Comparison of ENCODE assay signal across 8 mouse cellular contexts in the genomic region with DNA sequence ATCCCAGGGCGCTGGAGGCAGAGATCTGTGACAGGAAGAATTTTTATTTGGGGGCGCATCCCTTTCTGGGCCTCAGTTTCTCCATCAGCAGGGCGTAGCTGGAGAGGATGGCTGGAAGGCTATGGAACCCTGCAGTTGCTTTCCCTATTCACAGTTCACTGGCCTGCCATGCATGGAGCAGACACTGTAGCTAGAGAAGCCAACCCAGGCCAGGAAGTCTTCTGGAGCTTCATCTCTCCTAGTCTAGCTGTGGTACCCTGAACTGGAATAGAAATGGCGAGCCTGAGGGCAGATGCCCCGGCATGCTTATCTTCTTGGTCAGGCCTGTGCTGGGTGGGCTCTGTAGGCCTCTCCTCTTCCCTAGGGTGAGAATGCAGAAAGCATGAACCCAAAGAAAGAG. TPM values are rescaled to one million over a fixed set of nuclear protein-coding genes. Genes with fewer than 3 reads are reported as not detected.
DNase-seq lines count a peak whose midpoint lies in the region; ATAC-seq and TF ChIP-seq lines count a peak whose summit lies in the region.

No protein-coding gene starts in this region.

- no peaks in the 10 kb centered on the region for H3K27me3 ChIP-seq in kidney, postnatal 0 days (ENCODE audit: insufficient read depth, low read length)
- peaks cover 17% of the 10 kb centered on the region for H3K27me3 ChIP-seq in forebrain, embryonic 10.5 days (ENCODE audit: poor library complexity, severe bottlenecking)
- H3K27me3 ChIP-seq in intestine, postnatal 0 days (replicated peaks; ENCODE audit: control insufficient read depth, insufficient read depth, low read length): no peaks in the 10 kb centered on the region
- no peaks in the 10 kb centered on the region for H3K27me3 ChIP-seq in neural tube, embryonic 12.5 days (replicated peaks)

- no peak for ATAC-seq in kidney, postnatal 0 days (replicated peaks; ENCODE audit: low FRiP score, low read depth)
- ATAC-seq in intestine, postnatal 0 days: no peak
- ATAC-seq in neural tube, embryonic 12.5 days (ENCODE audit: low FRiP score, low read depth): no peak
- no peak for ATAC-seq in erythroid progenitor cell, adult 5-6 weeks (replicated peaks; ENCODE audit: low FRiP score, poor library complexity, severe bottlenecking)

- 77% methylated on average over 5 of the region's 5 CpGs for WGBS in kidney, postnatal 0 days
- WGBS in forebrain, embryonic 10.5 days: 74% methylated on average over 5 of the region's 5 CpGs
- WGBS in intestine, postnatal 0 days: 70% methylated on average over 5 of the region's 5 CpGs
- WGBS in neural tube, embryonic 12.5 days: 77% methylated on average over 5 of the region's 5 CpGs

- peak overlapping the region; percentile 57 for H3K9ac ChIP-seq in kidney, postnatal 0 days (ENCODE audit: low read depth, low read length)
- peak overlapping the region; percentile 66 for H3K9ac ChIP-seq in intestine, postnatal 0 days (ENCODE audit: low read depth, low read length)
- H3K9ac ChIP-seq in neural tube, embryonic 12.5 days: no peak overlapping the region

- peak overlapping the region; percentile 42; the same call in 1 of the 2 replicates for H3K27ac ChIP-seq in kidney, postnatal 0 days
- no peak overlapping the region; the same call in 1 of the 2 replicates for H3K27ac ChIP-seq in forebrain, embryonic 10.5 days
- H3K27ac ChIP-seq in intestine, postnatal 0 days (ENCODE audit: low read depth, low read length): peak overlapping the region; percentile 89
- no peak overlapping the region for H3K27ac ChIP-seq in neural tube, embryonic 12.5 days

- H3K9me3 ChIP-seq in kidney, postnatal 0 days (replicated peaks; ENCODE audit: low read length): no peaks in the 10 kb centered on the region
- no peaks in the 10 kb centered on the region for H3K9me3 ChIP-seq in forebrain, embryonic 10.5 days
- no peaks in the 10 kb centered on the region for H3K9me3 ChIP-seq in intestine, postnatal 0 days (ENCODE audit: control insufficient read depth)
- H3K9me3 ChIP-seq in neural tube, embryonic 12.5 days: no peaks in the 10 kb centered on the region

- DNase-seq in kidney, postnatal 0 days (ENCODE audit: low spot score): no peak
- DNase-seq in kidney, postnatal 10 days: no peak
- DNase-seq in forebrain, embryonic 10.5 days (ENCODE audit: extremely low spot score, low spot score): no peak
- no peak for DNase-seq in right cerebral cortex, postnatal 36 days (ENCODE audit: low spot score in 2 of 2)
- DNase-seq in left cerebral cortex, postnatal 25 days (ENCODE audit: low spot score in 2 of 2): no peak

- 0 out of 2 replicates have a peak, but pooled peaks cover 4% of the 10 kb centered on the region for H3K4me1 ChIP-seq in kidney, postnatal 0 days (replicated peaks; ENCODE audit: insufficient read depth, low read length)
- peaks cover 28% of the 10 kb centered on the region for H3K4me1 ChIP-seq in forebrain, embryonic 10.5 days
- peaks cover 12% of the 10 kb centered on the region; the same call in 1 of the 2 replicates for H3K4me1 ChIP-seq in intestine, postnatal 0 days (replicated peaks; ENCODE audit: control insufficient read depth, insufficient read depth, low read length)
- peaks cover 18% of the 10 kb centered on the region; the same call in 1 of the 2 replicates for H3K4me1 ChIP-seq in neural tube, embryonic 12.5 days

- H3K36me3 ChIP-seq in kidney, postnatal 0 days (ENCODE audit: insufficient read depth, low read length): no peaks in the 10 kb centered on the region
- H3K36me3 ChIP-seq in forebrain, embryonic 10.5 days (replicated peaks): no peaks in the 10 kb centered on the region
- H3K36me3 ChIP-seq in intestine, postnatal 0 days (ENCODE audit: control insufficient read depth, insufficient read depth): peaks cover 14% of the 10 kb centered on the region
- H3K36me3 ChIP-seq in neural tube, embryonic 12.5 days: no peaks in the 10 kb centered on the region; the same call in 1 of the 2 replicates

- H3K4me3 ChIP-seq in kidney, postnatal 0 days (replicated peaks; ENCODE audit: low read depth, low read length): peak overlapping the region; percentile 48
- H3K4me3 ChIP-seq in forebrain, embryonic 10.5 days: peak overlapping the region; percentile 64
- H3K4me3 ChIP-seq in intestine, postnatal 0 days (ENCODE audit: low read depth, low read length): peak overlapping the region; percentile 61
- peak overlapping the region; percentile 52; the same call in 1 of the 2 replicates for H3K4me3 ChIP-seq in neural tube, embryonic 12.5 days

- H3K4me2 ChIP-seq in kidney, postnatal 0 days (ENCODE audit: low read length): peak overlapping the region; percentile 90
- H3K4me2 ChIP-seq in intestine, postnatal 0 days (replicated peaks; ENCODE audit: low read depth): peak overlapping the region; percentile 79
- peak overlapping the region; percentile 84 for H3K4me2 ChIP-seq in neural tube, embryonic 12.5 days (replicated peaks)

- TF ChIP-seq CTCF in kidney, postnatal 0 days (IDR thresholded peaks at IDR 0.05; ENCODE audit: low read depth): no peak
- no peak for TF ChIP-seq CTCF in intestine, postnatal 0 days (IDR thresholded peaks at IDR 0.05; ENCODE audit: low read depth)

- intact Hi-C loops in left cerebral cortex, postnatal 25 days (cut with DNase I): no loop called here

RNA-seq across cellular contexts. Expression of gene Gpx3, which starts 1.1 kb away (rescaled TPM):
- 1,362 and 1,474 TPM in 2 replicates for polyA plus RNA-seq in kidney, postnatal 0 days (2015; fragmentation: Nextera tagmentation; extraction: Ambion mirVana)
- polyA plus RNA-seq in forebrain, embryonic 10.5 days (2016; fragmentation: Nextera tagmentation; extraction: Ambion mirVana): 59.5 and 61.2 TPM in 2 replicates
- 6,664 and 6,785 TPM in 2 replicates for polyA plus RNA-seq in intestine, postnatal 0 days (2015; fragmentation: Nextera tagmentation; extraction: Ambion mirVana)
- 76.7 and 80.3 TPM in 2 replicates for polyA plus RNA-seq in neural tube, embryonic 12.5 days (2016; fragmentation: Nextera tagmentation; extraction: Ambion mirVana)
- total RNA-seq in left cerebral cortex, postnatal 25 days (2021): 1 to 10 TPM; 8.6 to 9.7 TPM
- total RNA-seq in erythroid progenitor cell, adult 5-6 weeks (2015; ENCODE audit: low replicate concordance): 15.5 and 29.3 TPM in 2 replicates
- 0.30 and 2.4 TPM in 2 replicates for total RNA-seq in erythroid progenitor cell, adult 5-6 weeks (2017; ENCODE audit: low replicate concordance)

RNA-seq across cellular contexts. Expression of gene Hint1, which starts 37.2 kb away (rescaled TPM):
- polyA plus RNA-seq in kidney, postnatal 0 days (2015; fragmentation: Nextera tagmentation; extraction: Ambion mirVana): 1,015 and 1,085 TPM in 2 replicates
- polyA plus RNA-seq in forebrain, embryonic 10.5 days (2016; fragmentation: Nextera tagmentation; extraction: Ambion mirVana): 675 and 687 TPM in 2 replicates
- polyA plus RNA-seq in intestine, postnatal 0 days (2015; fragmentation: Nextera tagmentation; extraction: Ambion mirVana): 1,016 and 1,041 TPM in 2 replicates
- 653 and 677 TPM in 2 replicates for polyA plus RNA-seq in neural tube, embryonic 12.5 days (2016; fragmentation: Nextera tagmentation; extraction: Ambion mirVana)
- 100 to 1,000 TPM; 236 to 265 TPM for total RNA-seq in left cerebral cortex, postnatal 25 days (2021)
- total RNA-seq in erythroid progenitor cell, adult 5-6 weeks (2015; ENCODE audit: low replicate concordance): 138 and 146 TPM in 2 replicates
- 123 and 160 TPM in 2 replicates for total RNA-seq in erythroid progenitor cell, adult 5-6 weeks (2017; ENCODE audit: low replicate concordance)

RNA-seq across cellular contexts. Expression of gene Lyrm7, which starts 42.6 kb away (rescaled TPM):
- 7.3 and 7.7 TPM in 2 replicates for polyA plus RNA-seq in kidney, postnatal 0 days (2015; fragmentation: Nextera tagmentation; extraction: Ambion mirVana)
- 4.1 and 8.0 TPM in 2 replicates for polyA plus RNA-seq in forebrain, embryonic 10.5 days (2016; fragmentation: Nextera tagmentation; extraction: Ambion mirVana)
- 2.7 and 5.8 TPM in 2 replicates for polyA plus RNA-seq in intestine, postnatal 0 days (2015; fragmentation: Nextera tagmentation; extraction: Ambion mirVana)
- 7.4 and 8.7 TPM in 2 replicates for polyA plus RNA-seq in neural tube, embryonic 12.5 days (2016; fragmentation: Nextera tagmentation; extraction: Ambion mirVana)
- total RNA-seq in left cerebral cortex, postnatal 25 days (2021): 10 to 100 TPM; 26.2 to 27.2 TPM
- 0.84 and 1.4 TPM in 2 replicates for total RNA-seq in erythroid progenitor cell, adult 5-6 weeks (2015; ENCODE audit: low replicate concordance)
- total RNA-seq in erythroid progenitor cell, adult 5-6 weeks (2017; ENCODE audit: low replicate concordance): 1.2 and 1.4 TPM in 2 replicates

RNA-seq across cellular contexts. Expression of gene Tnip1, which starts 59.4 kb away (rescaled TPM):
- polyA plus RNA-seq in kidney, postnatal 0 days (2015; fragmentation: Nextera tagmentation; extraction: Ambion mirVana): 17.5 and 20.3 TPM in 2 replicates
- polyA plus RNA-seq in forebrain, embryonic 10.5 days (2016; fragmentation: Nextera tagmentation; extraction: Ambion mirVana): 8.8 and 10.0 TPM in 2 replicates
- 29.9 and 30.3 TPM in 2 replicates for polyA plus RNA-seq in intestine, postnatal 0 days (2015; fragmentation: Nextera tagmentation; extraction: Ambion mirVana)
- 16.3 and 16.9 TPM in 2 replicates for polyA plus RNA-seq in neural tube, embryonic 12.5 days (2016; fragmentation: Nextera tagmentation; extraction: Ambion mirVana)
- total RNA-seq in left cerebral cortex, postnatal 25 days (2021): 10 to 100 TPM; 36.4 to 40.0 TPM
- 6.3 and 7.9 TPM in 2 replicates for total RNA-seq in erythroid progenitor cell, adult 5-6 weeks (2015; ENCODE audit: low replicate concordance)
- 3.3 and 8.7 TPM in 2 replicates for total RNA-seq in erythroid progenitor cell, adult 5-6 weeks (2017; ENCODE audit: low replicate concordance)

Comparison
In these comparisons a context has a peak if more than half of its experiments do, and no peak if none do; other contexts are left out.
1. H3K27ac ChIP-seq: peak in kidney, postnatal 0 days (single experiment) and intestine, postnatal 0 days (single experiment); none in forebrain, embryonic 10.5 days (single experiment) and neural tube, embryonic 12.5 days (single experiment).
2. RNA of gene Gpx3, which starts 1.1 kb away (polyA plus RNA-seq): 6,664 to 6,785 TPM in intestine, postnatal 0 days and 1,362 to 1,474 TPM in kidney, postnatal 0 days; 76.7 to 80.3 TPM in neural tube, embryonic 12.5 days and 59.5 to 61.2 TPM in forebrain, embryonic 10.5 days; every median in the first group is over 10 times any median in the second.
3. Peak in every context shown above with its lines, with median percentiles within 50 percentile points of each other: H3K4me2 ChIP-seq and H3K4me3 ChIP-seq.